Comparison of ENCODE assay signal across 14 mouse cellular contexts in the genomic region with DNA sequence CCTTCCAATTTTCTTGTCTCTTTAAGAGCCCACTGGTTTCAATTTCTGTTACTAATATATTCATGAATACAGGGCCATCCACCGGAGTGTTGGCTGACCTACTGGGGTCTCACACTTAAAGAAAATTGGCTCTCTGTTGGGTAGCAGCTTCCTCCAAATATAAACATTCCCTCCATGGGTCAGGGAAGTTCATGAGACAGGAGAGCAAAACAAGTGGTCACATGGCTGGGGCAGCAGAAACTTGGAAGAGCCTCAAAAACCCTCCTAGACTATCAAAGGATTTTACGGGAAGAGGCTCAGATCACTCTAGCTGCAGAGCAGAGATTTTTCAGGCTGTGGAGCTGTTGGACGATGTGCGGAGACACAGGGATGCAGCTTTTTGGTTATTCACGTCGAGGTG. TPM values are rescaled to one million over a fixed set of nuclear protein-coding genes. Genes with fewer than 3 reads are reported as not detected.
DNase-seq lines count a peak whose midpoint lies in the region; ATAC-seq and TF ChIP-seq lines count a peak whose summit lies in the region.
"Had no signal": no experiment of that assay in that cellular context is flagged by ENCODE, and none has a peak within 500 bp of the region (broad histone marks: within the 10 kb centered on the region; RNA-seq: fewer than 3 reads in every experiment).

No protein-coding gene starts in this region.

- TF ChIP-seq EP300 in lung, postnatal 0 days (IDR thresholded peaks at IDR 0.05) = peak; percentile 85

- H3K27ac ChIP-seq in hindbrain, embryonic 16.5 days (ENCODE audit: low read depth, low read length) = no peak overlapping the region
- no peak overlapping the region for H3K27ac ChIP-seq in hindbrain, embryonic 12.5 days
- H3K27ac ChIP-seq in midbrain, postnatal 0 days (ENCODE audit: low read depth, low read length) = no peak overlapping the region
- H3K27ac ChIP-seq in midbrain, embryonic 14.5 days (replicated peaks; ENCODE audit: low read depth, low read length) = no peak overlapping the region
- H3K27ac ChIP-seq in lung, postnatal 0 days (ENCODE audit: low read length) = no peak overlapping the region
- H3K27ac ChIP-seq in forebrain, embryonic 11.5 days (ENCODE audit: low read depth, low read length) = no peak overlapping the region
- H3K27ac ChIP-seq: liver, embryonic 14.5 days had no signal

- H3K4me3 ChIP-seq in hindbrain, embryonic 16.5 days (ENCODE audit: low read length) = no peak overlapping the region
- H3K4me3 ChIP-seq in hindbrain, embryonic 12.5 days = no peak overlapping the region
- H3K4me3 ChIP-seq in midbrain, postnatal 0 days (ENCODE audit: low read depth, low read length) = no peak overlapping the region
- H3K4me3 ChIP-seq in midbrain, embryonic 14.5 days (replicated peaks; ENCODE audit: low read depth, low read length) = no peak overlapping the region
- no peak overlapping the region for H3K4me3 ChIP-seq in lung, postnatal 0 days (ENCODE audit: low read depth, low read length)
- H3K4me3 ChIP-seq in forebrain, embryonic 11.5 days (ENCODE audit: low read depth, low read length) = no peak overlapping the region

- 73% methylated on average over 6 of the region's 6 CpGs for WGBS in hindbrain, embryonic 16.5 days
- WGBS in hindbrain, embryonic 12.5 days = 71% methylated on average over 6 of the region's 6 CpGs
- WGBS in midbrain, postnatal 0 days = 72% methylated on average over 6 of the region's 6 CpGs
- 82% methylated on average over 6 of the region's 6 CpGs for WGBS in midbrain, embryonic 14.5 days
- WGBS in lung, postnatal 0 days = 38% methylated on average over 6 of the region's 6 CpGs
- WGBS in forebrain, embryonic 11.5 days = 80% methylated on average over 6 of the region's 6 CpGs

- H3K9ac ChIP-seq in hindbrain, embryonic 16.5 days (ENCODE audit: low read depth, low read length) = no peak overlapping the region
- H3K9ac ChIP-seq in hindbrain, embryonic 12.5 days = no peak overlapping the region
- H3K9ac ChIP-seq in midbrain, postnatal 0 days (replicated peaks; ENCODE audit: low read length, poor library complexity, severe bottlenecking) = no peak overlapping the region
- no peak overlapping the region for H3K9ac ChIP-seq in midbrain, embryonic 14.5 days (replicated peaks; ENCODE audit: low read length)
- H3K9ac ChIP-seq in lung, postnatal 0 days (replicated peaks; ENCODE audit: low read depth) = no peak overlapping the region
- no peak overlapping the region for H3K9ac ChIP-seq in forebrain, embryonic 11.5 days (ENCODE audit: low read length)
- H3K9ac ChIP-seq: forebrain, postnatal 0 days; liver, embryonic 14.5 days had no signal

- 0 out of 2 replicates have a peak, but pooled peaks have one; percentile 24 for ATAC-seq in hindbrain, embryonic 16.5 days
- ATAC-seq in hindbrain, embryonic 12.5 days (ENCODE audit: low FRiP score) = no peak
- ATAC-seq in midbrain, postnatal 0 days (ENCODE audit: low FRiP score) = no peak
- ATAC-seq in midbrain, embryonic 14.5 days (ENCODE audit: low FRiP score, low TSS enrichment) = no peak
- peak; percentile 66 for ATAC-seq in lung, postnatal 0 days
- ATAC-seq in forebrain, embryonic 11.5 days (replicated peaks; ENCODE audit: low FRiP score) = no peak
- ATAC-seq: forebrain, postnatal 0 days had no signal

- no peak overlapping the region for H3K4me2 ChIP-seq in hindbrain, embryonic 16.5 days (ENCODE audit: low read length)
- H3K4me2 ChIP-seq in hindbrain, embryonic 12.5 days (replicated peaks) = no peak overlapping the region
- no peak overlapping the region for H3K4me2 ChIP-seq in midbrain, postnatal 0 days (ENCODE audit: low read depth, low read length, poor library complexity, severe bottlenecking)
- no peak overlapping the region for H3K4me2 ChIP-seq in midbrain, embryonic 14.5 days (ENCODE audit: low read length)
- H3K4me2 ChIP-seq in lung, postnatal 0 days (replicated peaks; ENCODE audit: low read depth, low read length) = no peak overlapping the region
- H3K4me2 ChIP-seq in forebrain, embryonic 11.5 days (ENCODE audit: low read depth, low read length, severe bottlenecking) = no peak overlapping the region

- TF ChIP-seq CTCF in midbrain, postnatal 0 days (IDR thresholded peaks at IDR 0.05) = no peak
- peak; percentile 31 for TF ChIP-seq CTCF in lung, postnatal 0 days (IDR thresholded peaks at IDR 0.05)

- H3K4me1 ChIP-seq in hindbrain, embryonic 16.5 days (ENCODE audit: control insufficient read depth, insufficient read depth, low read depth, low read length) = no peaks in the 10 kb centered on the region
- H3K4me1 ChIP-seq in hindbrain, embryonic 12.5 days = no peaks in the 10 kb centered on the region
- H3K4me1 ChIP-seq in midbrain, postnatal 0 days (ENCODE audit: insufficient read depth, low read length) = no peaks in the 10 kb centered on the region
- H3K4me1 ChIP-seq in midbrain, embryonic 14.5 days (ENCODE audit: control insufficient read depth, insufficient read depth, low read length) = no peaks in the 10 kb centered on the region
- H3K4me1 ChIP-seq in lung, postnatal 0 days (ENCODE audit: insufficient read depth, low read depth, low read length) = peaks cover 7% of the 10 kb centered on the region; the same call in 1 of the 2 replicates
- H3K4me1 ChIP-seq in forebrain, embryonic 11.5 days (replicated peaks; ENCODE audit: control insufficient read depth, insufficient read depth, low read length) = no peaks in the 10 kb centered on the region

- peak; percentile 34 for DNase-seq in midbrain, postnatal 0 days (ENCODE audit: low spot score)
- DNase-seq in midbrain, embryonic 14.5 days = no peak
- DNase-seq in lung, postnatal 0 days (ENCODE audit: low spot score) = peak; percentile 88
- DNase-seq in urinary bladder, postnatal 14 days (ENCODE audit: low spot score) = no peak
- no peak for DNase-seq in forebrain, embryonic 11.5 days (ENCODE audit: low spot score)
- DNase-seq: adrenal gland, postnatal 36 days; forebrain, postnatal 0 days; gastrocnemius, postnatal 25 days; left cerebral cortex, postnatal 4 days; right cerebral cortex, postnatal 25 days; thymus, postnatal 14 days had no signal

- H3K9me3 ChIP-seq in hindbrain, embryonic 16.5 days (ENCODE audit: control insufficient read depth, low read length) = no peaks in the 10 kb centered on the region
- H3K9me3 ChIP-seq in hindbrain, embryonic 12.5 days (replicated peaks) = no peaks in the 10 kb centered on the region
- H3K9me3 ChIP-seq in midbrain, postnatal 0 days (ENCODE audit: low read length) = no peaks in the 10 kb centered on the region
- no peaks in the 10 kb centered on the region for H3K9me3 ChIP-seq in midbrain, embryonic 14.5 days (ENCODE audit: control insufficient read depth, low read length)
- no peaks in the 10 kb centered on the region for H3K9me3 ChIP-seq in lung, postnatal 0 days (ENCODE audit: low read length)
- H3K9me3 ChIP-seq in forebrain, embryonic 11.5 days (ENCODE audit: control insufficient read depth, low read length) = no peaks in the 10 kb centered on the region

- H3K36me3 ChIP-seq in hindbrain, embryonic 16.5 days (ENCODE audit: control insufficient read depth, insufficient read depth, low read length) = no peaks in the 10 kb centered on the region
- no peaks in the 10 kb centered on the region for H3K36me3 ChIP-seq in hindbrain, embryonic 12.5 days
- no peaks in the 10 kb centered on the region for H3K36me3 ChIP-seq in midbrain, postnatal 0 days (ENCODE audit: insufficient read depth, low read length)
- H3K36me3 ChIP-seq in midbrain, embryonic 14.5 days (ENCODE audit: control insufficient read depth, insufficient read depth, low read length) = no peaks in the 10 kb centered on the region
- H3K36me3 ChIP-seq in lung, postnatal 0 days (ENCODE audit: insufficient read depth, low read length) = no peaks in the 10 kb centered on the region
- no peaks in the 10 kb centered on the region for H3K36me3 ChIP-seq in forebrain, embryonic 11.5 days (ENCODE audit: control insufficient read depth, insufficient read depth, low read length)

- no peaks in the 10 kb centered on the region for H3K27me3 ChIP-seq in hindbrain, embryonic 16.5 days (replicated peaks; ENCODE audit: control insufficient read depth, insufficient read depth, low read length)
- H3K27me3 ChIP-seq in hindbrain, embryonic 12.5 days = no peaks in the 10 kb centered on the region; the same call in 1 of the 2 replicates
- no peaks in the 10 kb centered on the region for H3K27me3 ChIP-seq in midbrain, postnatal 0 days (ENCODE audit: insufficient read depth, low read length)
- H3K27me3 ChIP-seq in midbrain, embryonic 14.5 days (ENCODE audit: control insufficient read depth, insufficient read depth, low read length) = no peaks in the 10 kb centered on the region
- H3K27me3 ChIP-seq in lung, postnatal 0 days (replicated peaks; ENCODE audit: insufficient read depth, low read length) = no peaks in the 10 kb centered on the region
- H3K27me3 ChIP-seq in forebrain, embryonic 11.5 days (ENCODE audit: control insufficient read depth, insufficient read depth, low read length) = no peaks in the 10 kb centered on the region

RNA-seq across cellular contexts. Expression of a gene that starts 19.1 kb away (rescaled TPM):
- 2.4 and 3.8 TPM in 2 replicates for polyA plus RNA-seq in hindbrain, embryonic 16.5 days (2015; fragmentation: Nextera tagmentation; extraction: Ambion mirVana)
- polyA plus RNA-seq in hindbrain, embryonic 12.5 days (2016; fragmentation: Nextera tagmentation; extraction: Ambion mirVana) = 1.3 and 1.4 TPM in 2 replicates
- 8.9 and 13.0 TPM in 2 replicates for total RNA-seq in midbrain, postnatal 0 days (2014; rRNA removed)
- 3.7 and 4.2 TPM in 2 replicates for polyA plus RNA-seq in midbrain, postnatal 0 days (2015; fragmentation: Nextera tagmentation; extraction: Ambion mirVana)
- polyA plus RNA-seq in midbrain, embryonic 14.5 days (2014; fragmentation: Nextera tagmentation; extraction: Ambion mirVana) = 0.81 and 1.1 TPM in 2 replicates
- 24.8 and 25.4 TPM in 2 replicates for polyA plus RNA-seq in lung, postnatal 0 days (2015; fragmentation: Nextera tagmentation; extraction: Ambion mirVana)
- 0.25 and 0.29 TPM in 2 replicates for polyA plus RNA-seq in forebrain, embryonic 11.5 days (2014; fragmentation: Nextera tagmentation; extraction: Ambion mirVana)

RNA-seq across cellular contexts. Expression of a gene that starts 21.3 kb away (rescaled TPM):
- 0.94 and 3.6 TPM in 2 replicates for polyA plus RNA-seq in hindbrain, embryonic 16.5 days (2015; fragmentation: Nextera tagmentation; extraction: Ambion mirVana)
- polyA plus RNA-seq in hindbrain, embryonic 12.5 days (2016; fragmentation: Nextera tagmentation; extraction: Ambion mirVana) = 3.8 and 7.2 TPM in 2 replicates
- total RNA-seq in midbrain, postnatal 0 days (2014; rRNA removed) = 1.9 TPM in 1 of 2 replicates, not detected in the other
- 1.3 and 1.5 TPM in 2 replicates for polyA plus RNA-seq in midbrain, postnatal 0 days (2015; fragmentation: Nextera tagmentation; extraction: Ambion mirVana)
- not detected in 2 replicates for polyA plus RNA-seq in midbrain, embryonic 14.5 days (2014; fragmentation: Nextera tagmentation; extraction: Ambion mirVana)
- 1.6 and 1.8 TPM in 2 replicates for polyA plus RNA-seq in lung, postnatal 0 days (2015; fragmentation: Nextera tagmentation; extraction: Ambion mirVana)
- polyA plus RNA-seq in forebrain, embryonic 11.5 days (2014; fragmentation: Nextera tagmentation; extraction: Ambion mirVana) = 0.94 TPM in 1 of 2 replicates, not detected in the other
- total RNA-seq: adrenal gland, postnatal 36 days had no signal

Comparison
In these comparisons a context has a peak if more than half of its experiments do, and no peak if none do; other contexts are left out.
1. ATAC-seq: peak in hindbrain, embryonic 16.5 days (single experiment) and lung, postnatal 0 days (single experiment); none in hindbrain, embryonic 12.5 days (single experiment), midbrain, postnatal 0 days (single experiment), midbrain, embryonic 14.5 days (single experiment) and forebrain, embryonic 11.5 days (single experiment).
2. DNase-seq: peak in midbrain, postnatal 0 days (single experiment) and lung, postnatal 0 days (single experiment); none in midbrain, embryonic 14.5 days (single experiment), urinary bladder, postnatal 14 days (single experiment) and forebrain, embryonic 11.5 days (single experiment).